Mouse (Mus musculus): Measurements from ENCODE around the gene Amdhd2. TPM values are rescaled to one million over a fixed set of nuclear protein-coding genes. Genes with fewer than 3 reads are reported as not detected.
A peak's percentile ranks its signal among the peaks of the same experiment; 100 is the strongest.

Amdhd2 gene
- polyA plus RNA-seq, 1 experiment from 2014 or later = 28.3 TPM

DNA sequence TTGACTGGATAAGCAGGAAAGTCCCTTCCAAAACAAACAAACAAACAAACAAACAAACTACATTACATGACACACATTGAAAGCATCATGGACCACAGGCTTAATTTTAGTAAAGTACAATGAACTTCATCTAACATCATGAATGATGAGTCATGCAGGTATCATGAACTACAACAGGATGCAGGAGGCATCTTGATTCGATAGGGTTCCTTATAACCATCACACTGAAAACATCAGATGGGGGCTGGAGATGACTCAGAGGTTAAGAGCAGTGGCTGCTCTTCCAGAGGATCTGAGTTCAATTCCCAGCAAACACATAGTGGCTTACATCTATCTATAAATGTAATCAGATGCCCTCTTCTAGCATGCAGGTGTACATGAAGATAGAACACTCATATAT lies 36.0 kb downstream of the Amdhd2 start:
- Histone ChIP-seq H3K27me3 (replicated peaks; ENCODE audit: control insufficient read depth, insufficient read depth, low read length) (no peaks in the 10 kb centered on the region), H3K9me3 (ENCODE audit: control insufficient read depth, low read length) (no peaks in the 10 kb centered on the region), H3K27ac (replicated peaks; ENCODE audit: low read depth, low read length) (no peak overlapping the region), H3K9ac (ENCODE audit: low read depth, low read length) (no peak overlapping the region), H3K4me2 (ENCODE audit: low read depth, low read length) (no peak overlapping the region), H3K4me3 (ENCODE audit: low read depth, low read length) (no peak overlapping the region), H3K4me1 (ENCODE audit: control insufficient read depth, insufficient read depth, low read length) (peaks cover 5% of the 10 kb centered on the region), H3K36me3 (ENCODE audit: control insufficient read depth, insufficient read depth, low read length) (no peaks in the 10 kb centered on the region)
- 94% methylated on average over 1 of the region's 1 CpGs for WGBS
- no peak for DNase-seq (ENCODE audit: low spot score)
- ATAC-seq (ENCODE audit: low read depth) = no peak

DNA sequence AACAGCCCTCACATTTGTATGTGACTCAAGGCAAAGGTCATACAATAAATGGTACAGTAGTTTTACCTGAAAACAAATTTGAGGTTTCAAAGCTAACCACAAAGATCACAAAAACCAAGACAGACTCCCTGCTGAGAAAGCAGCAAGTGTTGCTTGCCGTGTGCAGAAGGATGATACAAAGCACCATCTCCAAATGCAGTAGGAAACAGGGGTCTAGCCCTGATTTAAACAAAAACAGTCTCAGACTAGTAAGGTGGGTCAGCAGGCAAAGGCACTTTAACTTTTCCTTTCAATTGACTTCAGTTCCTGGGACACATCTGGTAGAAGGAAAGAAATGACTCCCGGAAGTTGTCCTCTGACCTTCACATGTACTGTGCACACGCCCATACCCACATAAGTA lies 36.8 kb downstream of the Amdhd2 start:
- no peak for DNase-seq (ENCODE audit: low spot score)
- H3K4me2 ChIP-seq (ENCODE audit: low read depth, low read length) = no peak overlapping the region
- peaks cover 5% of the 10 kb centered on the region for H3K4me1 ChIP-seq (ENCODE audit: control insufficient read depth, insufficient read depth, low read length)

DNA sequence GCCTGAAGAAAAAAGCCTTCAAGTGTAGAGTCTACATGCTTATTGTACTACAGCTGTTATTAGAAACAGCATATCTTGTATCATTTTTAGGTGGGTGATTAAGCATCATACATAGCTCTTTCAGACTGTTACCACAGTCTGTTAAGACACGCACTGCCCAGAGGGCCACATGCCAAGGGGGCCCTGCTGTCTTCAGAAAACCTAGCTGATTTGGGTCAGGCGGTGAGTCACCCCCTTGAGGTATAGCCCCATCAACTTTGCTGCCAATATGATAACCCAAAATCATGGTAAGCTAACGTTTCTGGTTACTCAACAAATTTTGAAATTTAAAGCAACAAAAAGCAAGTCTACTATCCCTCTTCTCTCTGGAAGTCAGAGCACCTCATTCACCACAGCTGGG lies 44.1 kb downstream of the Amdhd2 start:
- H3K4me2 ChIP-seq (ENCODE audit: low read depth, low read length) = no peak overlapping the region
- no peak overlapping the region for H3K4me3 ChIP-seq (ENCODE audit: low read depth, low read length)
- H3K9me3 ChIP-seq (ENCODE audit: control insufficient read depth, low read length) = no peaks in the 10 kb centered on the region
- H3K36me3 ChIP-seq (ENCODE audit: control insufficient read depth, insufficient read depth, low read length) = no peaks in the 10 kb centered on the region
- H3K27me3 ChIP-seq (replicated peaks; ENCODE audit: control insufficient read depth, insufficient read depth, low read length) = no peaks in the 10 kb centered on the region
- ATAC-seq (ENCODE audit: low read depth) = no peak
- H3K27ac ChIP-seq (replicated peaks; ENCODE audit: low read depth, low read length) = no peak overlapping the region
- no peak for DNase-seq (ENCODE audit: low spot score)
- 74% methylated on average over 3 of the region's 3 CpGs for WGBS
- H3K9ac ChIP-seq (ENCODE audit: low read depth, low read length) = no peak overlapping the region
- peaks cover 11% of the 10 kb centered on the region for H3K4me1 ChIP-seq (ENCODE audit: control insufficient read depth, insufficient read depth, low read length)

More for the DNA sequence above, 36.8 kb downstream of the Amdhd2 start:
- Histone ChIP-seq H3K27me3 (replicated peaks; ENCODE audit: control insufficient read depth, insufficient read depth, low read length) (no peaks in the 10 kb centered on the region), H3K4me3 (ENCODE audit: low read depth, low read length) (no peak overlapping the region), H3K27ac (replicated peaks; ENCODE audit: low read depth, low read length) (no peak overlapping the region), H3K9me3 (ENCODE audit: control insufficient read depth, low read length) (no peaks in the 10 kb centered on the region), H3K9ac (ENCODE audit: low read depth, low read length) (no peak overlapping the region), H3K36me3 (ENCODE audit: control insufficient read depth, insufficient read depth, low read length) (no peaks in the 10 kb centered on the region)
- no peak for ATAC-seq (ENCODE audit: low read depth)
- 61% methylated on average over 3 of the region's 3 CpGs for WGBS

DNA sequence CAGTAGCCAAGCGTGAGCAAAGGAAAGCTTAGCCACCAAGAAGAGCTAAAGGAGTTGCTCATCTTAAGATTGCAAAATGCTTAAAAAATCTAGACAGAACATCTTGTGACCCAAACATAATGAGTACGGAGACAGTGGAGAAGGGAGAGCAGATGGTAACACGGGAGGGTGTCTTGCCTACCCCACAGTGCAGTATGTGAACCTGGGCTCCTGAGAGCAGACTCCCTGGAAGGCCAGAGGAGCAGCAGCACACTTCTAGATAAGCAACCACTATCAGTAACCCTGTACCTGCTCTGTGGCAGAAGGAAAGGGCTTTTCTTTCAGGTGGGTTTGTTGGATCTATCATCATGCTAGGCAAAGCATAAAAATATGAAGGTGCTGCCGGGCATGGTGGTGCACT lies 50.5 kb downstream of the Amdhd2 start:
- H3K36me3 ChIP-seq (ENCODE audit: control insufficient read depth, insufficient read depth, low read length) = peaks cover 17% of the 10 kb centered on the region; the same call in 1 of the 2 replicates
- WGBS = 88% methylated on average over 4 of the region's 4 CpGs
- no peak overlapping the region for H3K4me3 ChIP-seq (ENCODE audit: low read depth, low read length)
- H3K27ac ChIP-seq (replicated peaks; ENCODE audit: low read depth, low read length) = no peak overlapping the region
- no peak for DNase-seq (ENCODE audit: low spot score)
- no peaks in the 10 kb centered on the region for H3K27me3 ChIP-seq (replicated peaks; ENCODE audit: control insufficient read depth, insufficient read depth, low read length)
- H3K9me3 ChIP-seq (ENCODE audit: control insufficient read depth, low read length) = no peaks in the 10 kb centered on the region
- no peak overlapping the region for H3K4me2 ChIP-seq (ENCODE audit: low read depth, low read length)
- H3K4me1 ChIP-seq (ENCODE audit: control insufficient read depth, insufficient read depth, low read length) = peaks cover 11% of the 10 kb centered on the region
- ATAC-seq (ENCODE audit: low read depth) = no peak
- H3K9ac ChIP-seq (ENCODE audit: low read depth, low read length) = no peak overlapping the region

DNA sequence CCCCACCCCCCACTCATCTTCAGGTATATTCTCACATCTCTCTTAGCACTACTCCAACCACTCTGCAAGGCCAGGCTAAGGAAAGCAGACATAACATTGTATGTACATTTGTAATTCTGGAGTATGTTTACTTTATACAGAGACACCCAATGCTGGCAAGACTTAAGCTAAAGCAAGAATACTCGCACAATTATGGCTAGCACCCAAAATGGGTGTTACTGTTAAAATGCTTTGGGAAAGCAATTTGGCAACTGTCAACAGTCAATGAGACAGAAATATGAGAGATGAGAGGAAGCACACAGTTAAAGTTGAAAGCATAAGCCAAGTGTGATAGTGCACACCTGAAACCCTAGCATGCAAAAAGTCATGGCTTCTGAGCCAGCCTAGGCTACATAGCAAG lies 52.3 kb downstream of the Amdhd2 start:
- no peaks in the 10 kb centered on the region for H3K9me3 ChIP-seq (ENCODE audit: control insufficient read depth, low read length)
- DNase-seq (ENCODE audit: low spot score) (peak; percentile 13), ATAC-seq (ENCODE audit: low read depth) (no peak)
- H3K9ac ChIP-seq (ENCODE audit: low read depth, low read length) = no peak overlapping the region
- WGBS = 78% methylated on average over 1 of the region's 1 CpGs
- H3K4me1 ChIP-seq (ENCODE audit: control insufficient read depth, insufficient read depth, low read length) = peaks cover 6% of the 10 kb centered on the region
- no peak overlapping the region for H3K27ac ChIP-seq (replicated peaks; ENCODE audit: low read depth, low read length)
- no peaks in the 10 kb centered on the region for H3K27me3 ChIP-seq (replicated peaks; ENCODE audit: control insufficient read depth, insufficient read depth, low read length)
- no peak overlapping the region for H3K4me2 ChIP-seq (ENCODE audit: low read depth, low read length)
- H3K36me3 ChIP-seq (ENCODE audit: control insufficient read depth, insufficient read depth, low read length) = peaks cover 28% of the 10 kb centered on the region
- H3K4me3 ChIP-seq (ENCODE audit: low read depth, low read length) = no peak overlapping the region

DNA sequence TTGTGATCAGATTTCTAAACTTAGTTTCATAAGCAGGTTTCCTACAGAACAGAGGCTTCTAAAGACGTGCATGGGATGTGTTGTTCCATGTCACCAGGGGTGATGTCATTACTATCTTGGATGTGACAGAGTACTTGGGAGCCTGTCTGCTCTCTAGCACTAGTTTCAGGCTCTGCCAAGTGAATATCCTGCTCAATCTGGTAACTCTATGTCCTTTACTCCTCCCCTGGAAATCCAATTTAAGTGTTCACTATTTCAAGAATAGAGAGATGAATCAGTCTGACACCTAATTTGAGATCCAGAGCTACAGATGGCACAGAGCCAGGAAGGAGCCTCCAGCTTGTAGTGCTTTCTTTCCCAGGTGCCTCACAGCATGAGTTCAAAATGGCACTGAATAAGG lies 54.7 kb downstream of the Amdhd2 start:
- no peak overlapping the region for H3K27ac ChIP-seq (replicated peaks; ENCODE audit: low read depth, low read length)
- 75% methylated on average over 1 of the region's 1 CpGs for WGBS
- no peaks in the 10 kb centered on the region for H3K4me1 ChIP-seq (ENCODE audit: control insufficient read depth, insufficient read depth, low read length)
- no peak overlapping the region for H3K4me2 ChIP-seq (ENCODE audit: low read depth, low read length)
- H3K9ac ChIP-seq (ENCODE audit: low read depth, low read length) = no peak overlapping the region
- H3K9me3 ChIP-seq (ENCODE audit: control insufficient read depth, low read length) = no peaks in the 10 kb centered on the region
- no peaks in the 10 kb centered on the region for H3K27me3 ChIP-seq (replicated peaks; ENCODE audit: control insufficient read depth, insufficient read depth, low read length)
- ATAC-seq (ENCODE audit: low read depth) = no peak
- peaks cover 34% of the 10 kb centered on the region for H3K36me3 ChIP-seq (ENCODE audit: control insufficient read depth, insufficient read depth, low read length)
- no peak overlapping the region for H3K4me3 ChIP-seq (ENCODE audit: low read depth, low read length)
- no peak for DNase-seq (ENCODE audit: low spot score)

Other genes with a start within 250 kb of the Amdhd2 start
- gene Dcpp3, start 246.3 kb downstream of the Amdhd2 start, polyA plus RNA-seq (2014; fragmentation: Nextera tagmentation; extraction: Ambion mirVana) = 3.9 and 15.6 TPM in 2 replicates
- gene Sbp, start 222.1 kb downstream of the Amdhd2 start, polyA plus RNA-seq (2014; fragmentation: Nextera tagmentation; extraction: Ambion mirVana) = not detected in 2 replicates
- gene Sbpl, start 208.5 kb downstream of the Amdhd2 start, polyA plus RNA-seq (2014; fragmentation: Nextera tagmentation; extraction: Ambion mirVana) = not detected in 2 replicates
- not detected in 2 replicates for gene Prss30, start 183.2 kb downstream of the Amdhd2 start, polyA plus RNA-seq (2014; fragmentation: Nextera tagmentation; extraction: Ambion mirVana)
- 0.50 and 0.56 TPM in 2 replicates for gene Prss22, start 165.7 kb downstream of the Amdhd2 start, polyA plus RNA-seq (2014; fragmentation: Nextera tagmentation; extraction: Ambion mirVana)
- gene Prss27, start 125.6 kb downstream of the Amdhd2 start, polyA plus RNA-seq (2014; fragmentation: Nextera tagmentation; extraction: Ambion mirVana) = 0.60 and 1.0 TPM in 2 replicates
- gene Kctd5, start 90.3 kb downstream of the Amdhd2 start, polyA plus RNA-seq (2014; fragmentation: Nextera tagmentation; extraction: Ambion mirVana) = 56.3 and 57.6 TPM in 2 replicates
- 40.6 and 46.3 TPM in 2 replicates for gene Pdpk1, start 12.8 kb downstream of the Amdhd2 start, polyA plus RNA-seq (2014; fragmentation: Nextera tagmentation; extraction: Ambion mirVana)
- gene Atp6v0c, start 5.9 kb upstream of the Amdhd2 start, polyA plus RNA-seq (2014; fragmentation: Nextera tagmentation; extraction: Ambion mirVana) = 573 and 574 TPM in 2 replicates
- gene Tbc1d24, start 41.8 kb upstream of the Amdhd2 start, polyA plus RNA-seq (2014; fragmentation: Nextera tagmentation; extraction: Ambion mirVana) = 4.6 and 6.4 TPM in 2 replicates
- gene Ntn3, start 45.8 kb upstream of the Amdhd2 start, polyA plus RNA-seq (2014; fragmentation: Nextera tagmentation; extraction: Ambion mirVana) = 9.6 and 10.7 TPM in 2 replicates
- 9.2 and 9.9 TPM in 2 replicates for gene Tedc2, start 57.1 kb upstream of the Amdhd2 start, polyA plus RNA-seq (2014; fragmentation: Nextera tagmentation; extraction: Ambion mirVana)
- gene Ccnf, start 87.7 kb upstream of the Amdhd2 start, polyA plus RNA-seq (2014; fragmentation: Nextera tagmentation; extraction: Ambion mirVana) = 42.2 and 48.1 TPM in 2 replicates
- not detected in 2 replicates for gene Abca17, start 187.3 kb upstream of the Amdhd2 start, polyA plus RNA-seq (2014; fragmentation: Nextera tagmentation; extraction: Ambion mirVana)
- 10.1 TPM in 2 replicates for gene Abca3, start 188.2 kb upstream of the Amdhd2 start, polyA plus RNA-seq (2014; fragmentation: Nextera tagmentation; extraction: Ambion mirVana)